Mouse (Mus musculus) CH12.LX (cell line): ENCODE measurements at regions not wholly inside any gene's neighbourhood (a gene's known extent, or its start where the extent isn't known, plus 50 kb on each side); places are given as distances from the start of the nearest gene placed in this dataset.

Experiments
- DNase-seq: peaks from one replicate; pipeline ENCODE4 v3.0.0-alpha.2; 2013; ENCODE audit errors: extremely low read depth
- H3K27ac ChIP-seq: 2 replicates; pipeline ENCODE4 v1.5.1; 2012; ENCODE audit warnings: low read depth, mild to moderate bottlenecking, control low read depth, moderate library complexity; ENCODE audit not compliant: insufficient read depth
- H3K27me3 ChIP-seq: replicated peaks from 2 replicates; pipeline ENCODE3; 2012; ENCODE audit warnings: inconsistent platforms
- H3K36me3 ChIP-seq, 2 experiments: replicated peaks in 1 of 2; 2 replicates each; pipeline versions ENCODE3 to v1.6.1; 2012; ENCODE audit warnings: inconsistent platforms in 1 of 2, low read length in 1 of 2, mild to moderate bottlenecking in 1 of 2, mixed read lengths in 1 of 2, moderate library complexity in 1 of 2; ENCODE audit not compliant: control insufficient read depth in 1 of 2, insufficient read depth in 1 of 2
- H3K4me1 ChIP-seq, 2 experiments: 2 replicates each; pipeline ENCODE4 v1.6.1; 2012; ENCODE audit warnings: inconsistent platforms in 1 of 2, moderate library complexity in 1 of 2; ENCODE audit not compliant: insufficient read depth in 2 of 2, control insufficient read depth in 1 of 2
- H3K4me2 ChIP-seq: 2 replicates; pipeline ENCODE4 v1.6.1; 2012; ENCODE audit warnings: low read depth, mild to moderate bottlenecking, control low read depth; ENCODE audit not compliant: poor library complexity, insufficient read depth, severe bottlenecking
- H3K4me3 ChIP-seq, 3 experiments: fragments of 150-350 bp in 1 of 3; sonication (generic) in 1 of 3; replicated peaks in 1 of 3; 2 replicates each; pipeline versions ENCODE3 to v1.5.1; 2011 to 2012; ENCODE audit warnings: low read depth in 2 of 3, low read length in 2 of 3, mild to moderate bottlenecking in 2 of 3, moderate library complexity in 2 of 3, control low read depth in 1 of 3, improper control_type of control experiment in 1 of 3, inconsistent platforms in 1 of 3, mixed read lengths in 1 of 3; ENCODE audit not compliant: poor library complexity in 1 of 3
- H3K79me2 ChIP-seq: replicated peaks from 2 replicates; pipeline ENCODE4 v1.6.1; 2012; ENCODE audit warnings: mild to moderate bottlenecking, moderate library complexity; ENCODE audit not compliant: control insufficient read depth, poor library complexity, insufficient read depth, severe bottlenecking; ENCODE audit errors: extremely low read depth
- H3K9ac ChIP-seq: 2 replicates; pipeline ENCODE4 v1.6.1; 2012; ENCODE audit warnings: low read depth, mild to moderate bottlenecking, control low read depth, moderate library complexity; ENCODE audit not compliant: insufficient read depth
- H3K9me3 ChIP-seq: replicated peaks from 2 replicates; pipeline ENCODE3; 2012; ENCODE audit warnings: low read length, inconsistent platforms, mixed read lengths
- CHD1 ChIP-seq: IDR thresholded peaks from 2 replicates; pipeline ENCODE4 v1.6.1; 2012; ENCODE audit warnings: low read depth, low read length, improper control_type of control experiment, inconsistent platforms
- CTCF ChIP-seq, 2 experiments: IDR thresholded peaks in 1 of 2; conservative IDR thresholded peaks in 1 of 2; 2 replicates each; pipeline ENCODE4 v1.5.1; 2011 to 2012; ENCODE audit warnings: low read depth in 2 of 2, low read length in 2 of 2, improper control_type of control experiment in 1 of 2, inconsistent platforms in 1 of 2, mild to moderate bottlenecking in 1 of 2, moderate library complexity in 1 of 2
- E2F4 ChIP-seq: IDR thresholded peaks from 2 replicates; pipeline ENCODE4 v1.6.1; 2011; ENCODE audit warnings: low read depth, low read length, improper control_type of control experiment; ENCODE audit not compliant: insufficient replicate concordance
- ELF1 ChIP-seq: IDR thresholded peaks from 2 replicates; pipeline ENCODE4 v1.6.1; 2014; ENCODE audit warnings: low read depth, mild to moderate bottlenecking, inconsistent platforms, low read length, improper control_type of control experiment
- ETS1 ChIP-seq: conservative IDR thresholded peaks from 2 replicates; pipeline ENCODE4 v1.6.1; 2012; ENCODE audit warnings: low read depth, mild to moderate bottlenecking, inconsistent platforms, low read length, improper control_type of control experiment, moderate library complexity
- GABPA ChIP-seq: IDR thresholded peaks from 2 replicates; pipeline ENCODE4 v1.6.1; 2012; ENCODE audit warnings: low read depth, low read length, improper control_type of control experiment, inconsistent platforms; ENCODE audit not compliant: insufficient replicate concordance
- JUND ChIP-seq: conservative IDR thresholded peaks from 2 replicates; pipeline ENCODE4 v1.6.1; 2011; ENCODE audit warnings: low read depth, low read length, improper control_type of control experiment
- MAX ChIP-seq: IDR thresholded peaks from 2 replicates; pipeline ENCODE4 v1.6.1; 2011; ENCODE audit warnings: low read length, improper control_type of control experiment
- MEF2A ChIP-seq: IDR thresholded peaks from 2 replicates; pipeline ENCODE4 v1.6.1; 2014; ENCODE audit warnings: low read depth, mild to moderate bottlenecking, inconsistent platforms, low read length, improper control_type of control experiment, borderline replicate concordance
- MYC ChIP-seq: IDR thresholded peaks from 2 replicates; pipeline ENCODE4 v1.6.1; 2011; ENCODE audit warnings: low read depth, mild to moderate bottlenecking, improper control_type of control experiment, low read length
- NELFE ChIP-seq: IDR thresholded peaks from 2 replicates; pipeline ENCODE4 v1.6.1; 2011; ENCODE audit warnings: low read depth, low read length, improper control_type of control experiment
- PAX5 ChIP-seq: IDR thresholded peaks from 2 replicates; pipeline ENCODE4 v1.6.1; 2012; ENCODE audit warnings: low read length, inconsistent platforms, mixed read lengths
- RCOR1 ChIP-seq: conservative IDR thresholded peaks from 2 replicates; pipeline ENCODE4 v1.6.1; 2012; ENCODE audit warnings: low read depth, mild to moderate bottlenecking, inconsistent platforms, low read length, improper control_type of control experiment
- SIN3A ChIP-seq: IDR thresholded peaks from 2 replicates; pipeline ENCODE4 v1.6.1; 2012; ENCODE audit warnings: low read length, improper control_type of control experiment, inconsistent platforms
- TBP ChIP-seq: conservative IDR thresholded peaks from 2 replicates; pipeline ENCODE4 v1.6.1; 2011; ENCODE audit warnings: low read depth, low read length, improper control_type of control experiment
- TCF12 ChIP-seq: IDR thresholded peaks from 2 replicates; pipeline ENCODE4 v1.6.1; 2014; ENCODE audit warnings: low read depth, mild to moderate bottlenecking, inconsistent platforms, low read length, improper control_type of control experiment
- UBTF ChIP-seq: IDR thresholded peaks from 2 replicates; pipeline ENCODE4 v1.6.1; 2012; ENCODE audit warnings: low read depth, mild to moderate bottlenecking, inconsistent platforms, low read length, improper control_type of control experiment, moderate library complexity
- USF1 ChIP-seq: IDR thresholded peaks from 2 replicates; pipeline ENCODE4 v1.6.1; 2014; ENCODE audit warnings: low read depth, mild to moderate bottlenecking, inconsistent platforms, low read length, improper control_type of control experiment
- USF2 ChIP-seq: conservative IDR thresholded peaks from 2 replicates; pipeline ENCODE4 v1.6.1; 2011; ENCODE audit warnings: low read depth, low read length, improper control_type of control experiment
- ZKSCAN1 ChIP-seq: IDR thresholded peaks from 2 replicates; pipeline ENCODE4 v1.6.1; 2012; ENCODE audit warnings: low read depth, inconsistent platforms, low read length, improper control_type of control experiment, borderline replicate concordance
- ZNF384 ChIP-seq: IDR thresholded peaks from 2 replicates; pipeline ENCODE4 v1.6.1; 2012; ENCODE audit warnings: low read depth, low read length, improper control_type of control experiment, inconsistent platforms
- dilution Hi-C: fragments of 300-500 bp; cut with MboI; formaldehyde crosslinking; loops from 2 replicates; pipeline ENCODE4 v1.14.3; 2020; ENCODE audit warnings: low sequenced_read_pairs; ENCODE audit not compliant: extremely low pct_unique_long_range_greater_than_20kb, extremely low pct_ligation_motif_present
- in situ Hi-C: fragments of 300-500 bp; cut with MboI; formaldehyde crosslinking; loops from 3 replicates; pipeline ENCODE4 v1.14.3; 2019; ENCODE audit warnings: low sequenced_read_pairs, low pct_ligation_motif_present, low pct_unique_long_range_greater_than_20kb, mixed read lengths

DNA sequence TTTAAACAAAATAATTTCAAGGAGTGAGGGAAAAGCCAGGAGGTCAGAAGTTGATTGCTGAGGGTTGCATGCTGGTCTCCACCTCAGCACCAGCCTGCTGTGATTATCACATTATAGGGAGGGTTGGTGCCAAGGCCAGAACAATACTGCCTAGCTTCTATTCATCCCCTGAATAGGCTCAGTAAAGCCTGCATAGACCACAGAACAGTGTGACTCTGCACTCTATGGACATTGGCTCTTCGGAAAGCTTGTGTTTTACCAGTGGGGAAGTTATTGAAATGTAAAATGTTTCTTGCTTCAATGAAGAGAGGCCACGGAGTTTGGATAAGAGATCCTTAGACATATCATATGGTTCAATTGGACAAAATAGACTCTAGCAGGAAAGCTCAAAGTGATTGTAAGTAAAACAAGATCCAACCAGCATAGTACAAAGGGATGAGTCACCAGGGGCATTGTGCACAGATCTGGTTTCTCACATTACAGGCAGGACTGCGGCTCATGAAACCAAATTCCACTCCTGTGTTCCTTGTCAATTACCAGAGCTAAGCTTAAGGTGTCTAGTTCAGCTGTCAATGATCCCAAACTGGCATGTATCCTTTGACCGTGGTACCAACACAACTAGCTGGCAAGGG lies 320.8 kb upstream of the Cd180 start:
- H3K27me3 ChIP-seq, result no peaks in the 10 kb centered on the region
- H3K79me2 ChIP-seq, result no peaks in the 10 kb centered on the region
- no peaks in the 10 kb centered on the region for H3K36me3 ChIP-seq
- H3K27ac ChIP-seq, result no peak overlapping the region
- H3K4me3 ChIP-seq, result no peak overlapping the region
- no peak for DNase-seq
- TF ChIP-seq CTCF (conservative IDR thresholded peaks at IDR 0.05 in 1 of 2, IDR thresholded peaks at IDR 0.05 in 1 of 2; ENCODE audit: low read depth in 2 of 2, low read length in 2 of 2) (no peak), ZKSCAN1 (no peak), E2F4 (no peak), NELFE (no peak), SIN3A (no peak), USF1 (no peak), CHD1 (no peak), USF2 (no peak), TBP (no peak)
- 0 out of 2 replicates have a peak overlapping the region, but pooled peaks have one; percentile 56 for H3K4me2 ChIP-seq
- dilution Hi-C loops (no loop called here), in situ Hi-C loops (no loop called here)
- H3K9me3 ChIP-seq, result no peaks in the 10 kb centered on the region
- no peak overlapping the region for H3K9ac ChIP-seq
- peaks cover 0 to 2% of the 10 kb centered on the region in 2 experiments; a peak in 1 of 4 replicates for H3K4me1 ChIP-seq

DNA sequence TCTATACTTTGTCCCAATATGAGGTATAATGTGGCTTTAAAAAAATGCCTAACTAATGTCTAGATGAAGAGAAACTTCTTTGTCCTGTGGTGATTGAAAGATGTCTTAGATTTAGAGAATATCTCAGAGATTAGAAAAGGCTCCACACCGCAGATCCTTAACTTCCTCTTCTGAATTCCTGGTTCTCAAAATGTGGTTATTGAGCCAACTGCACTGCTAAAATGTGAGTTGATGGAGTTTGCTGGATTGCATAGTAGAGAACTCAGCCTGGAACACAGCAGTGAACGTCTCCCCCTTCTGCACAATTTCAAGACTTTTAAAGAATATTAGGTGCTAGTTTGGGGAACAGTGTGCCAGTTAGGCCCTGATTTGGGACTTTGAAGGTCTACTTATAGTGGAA lies 312.7 kb upstream of the Cd180 start:
- no peaks in the 10 kb centered on the region for H3K9me3 ChIP-seq
- no peak overlapping the region for H3K27ac ChIP-seq
- no peak overlapping the region for H3K4me2 ChIP-seq
- in situ Hi-C loops, result no loop called here
- no peak for TF ChIP-seq JUND
- no peak for TF ChIP-seq TBP
- TF ChIP-seq, all 38 proteins: peak for 0
- Histone ChIP-seq H3K79me2 (no peaks in the 10 kb centered on the region), H3K4me1 (no peaks in the 10 kb centered on the region), H3K4me3 (no peak overlapping the region), H3K36me3 (no peaks in the 10 kb centered on the region), H3K27me3 (no peaks in the 10 kb centered on the region), H3K9ac (no peak overlapping the region)
- dilution Hi-C loops, result no loop called here
- DNase-seq, result no peak

DNA sequence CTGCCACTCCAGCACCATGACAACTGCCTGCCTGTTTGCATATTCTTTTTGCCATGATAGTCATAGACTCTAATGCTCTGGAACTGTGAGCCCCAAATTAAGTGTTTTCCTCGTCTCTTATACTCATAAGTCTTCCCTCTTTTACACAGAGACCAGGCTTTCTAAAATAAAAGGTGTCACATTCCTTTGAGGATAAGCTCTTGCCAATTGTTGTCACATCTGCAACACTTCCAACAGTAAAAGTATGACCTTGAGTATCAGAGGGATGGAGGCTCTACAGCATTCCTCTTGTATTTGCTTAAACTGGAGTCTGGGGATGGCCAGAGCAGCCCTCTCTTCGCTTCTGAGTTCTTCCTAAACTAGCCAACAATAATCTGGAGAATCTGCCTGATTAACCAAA lies 301.4 kb upstream of the Cd180 start:
- Histone ChIP-seq H3K4me1 (no peaks in the 10 kb centered on the region), H3K9me3 (no peaks in the 10 kb centered on the region), H3K9ac (no peak overlapping the region), H3K4me3 (no peak overlapping the region), H3K4me2 (no peak overlapping the region), H3K36me3 (no peaks in the 10 kb centered on the region), H3K27me3 (no peaks in the 10 kb centered on the region), H3K27ac (no peak overlapping the region), H3K79me2 (no peaks in the 10 kb centered on the region)
- DNase-seq, result no peak
- dilution Hi-C loops (no loop called here), in situ Hi-C loops (no loop called here)
- TF ChIP-seq TBP (no peak), TCF12 (no peak), GABPA (no peak), CTCF (conservative IDR thresholded peaks at IDR 0.05 in 1 of 2, IDR thresholded peaks at IDR 0.05 in 1 of 2; ENCODE audit: low read depth in 2 of 2, low read length in 2 of 2) (no peak), MYC (no peak), MEF2A (no peak), PAX5 (no peak), RCOR1 (no peak), ZKSCAN1 (no peak), UBTF (no peak), ELF1 (no peak), ETS1 (no peak), MAX (no peak), ZNF384 (no peak)
- TF ChIP-seq, all 38 proteins: peak for 0
